Mouse (Mus musculus) C2C12 (cell line): ENCODE results near the gene Gm17581.
A peak's percentile ranks its signal among the peaks of the same experiment; 100 is the strongest.

Source experiments
- CEBPB ChIP-seq: IDR thresholded peaks from one replicate; pipeline ENCODE4 v1.6.1; 2011; ENCODE audit warnings: low read depth, mild to moderate bottlenecking, control low read depth, moderate library complexity
- CTCF ChIP-seq: IDR thresholded peaks from one replicate; pipeline ENCODE4 v1.5.1; 2011; ENCODE audit not compliant: control insufficient read depth, insufficient read depth, insufficient read length
- MAX ChIP-seq: IDR thresholded peaks from one replicate; pipeline ENCODE4 v1.6.1; 2011; ENCODE audit warnings: mild to moderate bottlenecking, control low read depth
- MYOD1 ChIP-seq: IDR thresholded peaks from one replicate; pipeline ENCODE4 v1.6.1; 2011; ENCODE audit warnings: low read depth; ENCODE audit not compliant: control insufficient read depth, insufficient read length
- MYOG ChIP-seq: IDR thresholded peaks from one replicate; pipeline ENCODE4 v1.6.1; 2011; ENCODE audit not compliant: control insufficient read depth, insufficient read length; ENCODE audit errors: extremely low read depth
- USF1 ChIP-seq: IDR thresholded peaks from one replicate; pipeline ENCODE4 v1.6.1; 2011; ENCODE audit warnings: low read depth, mild to moderate bottlenecking, control low read depth, moderate library complexity

DNA sequence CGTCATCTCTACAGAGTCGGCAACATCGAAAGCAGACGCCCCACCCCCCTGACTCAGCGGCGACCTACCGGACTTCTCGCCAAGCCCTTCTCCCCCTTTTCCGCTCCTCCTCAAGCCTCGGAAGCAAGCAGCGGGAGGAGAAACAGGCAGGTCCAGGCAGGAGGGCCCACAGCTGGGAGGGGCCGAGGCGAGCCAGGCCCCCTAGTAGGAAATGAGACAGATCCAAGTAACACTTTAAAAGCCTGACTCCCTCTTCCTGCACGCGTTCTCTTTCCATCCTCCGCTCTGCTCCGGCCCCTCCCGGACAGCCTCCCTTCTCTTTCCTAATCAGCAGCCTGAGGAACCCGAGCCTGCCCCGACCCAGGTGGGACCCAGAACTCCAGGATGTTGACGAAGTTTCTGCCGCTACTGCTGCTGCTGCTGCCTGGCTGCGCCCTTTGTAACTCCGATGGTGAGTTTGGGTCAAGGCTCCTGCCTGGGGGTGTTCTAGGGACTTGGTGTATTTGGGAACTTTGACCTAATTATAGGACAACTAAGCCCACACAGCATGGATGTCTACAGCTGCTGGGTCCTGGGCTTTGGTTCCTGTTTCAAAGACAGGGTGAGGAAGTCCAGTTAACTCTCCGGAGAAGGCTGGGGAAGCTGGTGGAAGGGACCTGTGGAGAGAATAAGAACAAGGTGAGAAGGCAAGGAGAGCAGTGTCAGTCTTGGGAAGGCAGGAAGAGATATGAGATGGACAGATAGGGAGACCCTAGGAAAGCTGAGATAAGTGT is 15.5 kb upstream of the Gm17581 start, which contains the start of gene Procr:
- TF ChIP-seq MAX (peak; percentile 67), CTCF (no peak), CEBPB (no peak), USF1 (no peak), MYOG (no peak), MYOD1 (no peak)
